Mouse (Mus musculus): ENCODE data around the gene Rps25.

- TF ChIP-seq CTCF (IDR thresholded peaks at IDR 0.05; ENCODE audit: low read depth) = peak; percentile 57
- TF ChIP-seq EP300 (optimal IDR thresholded peaks at IDR 0.05) = no peak
These were observed 42.5 kb upstream of the Rps25 start for GRCm38 (mm10) chr9:44364480-44364879.
